Mouse (Mus musculus): ENCODE measurements around the gene Hs6st2. TPM values are rescaled to one million over a fixed set of nuclear protein-coding genes. Genes with fewer than 3 reads are reported as not detected.

Gene Hs6st2
- 0.23 TPM for polyA plus RNA-seq (2017; shearing (Covaris generic))

DNA sequence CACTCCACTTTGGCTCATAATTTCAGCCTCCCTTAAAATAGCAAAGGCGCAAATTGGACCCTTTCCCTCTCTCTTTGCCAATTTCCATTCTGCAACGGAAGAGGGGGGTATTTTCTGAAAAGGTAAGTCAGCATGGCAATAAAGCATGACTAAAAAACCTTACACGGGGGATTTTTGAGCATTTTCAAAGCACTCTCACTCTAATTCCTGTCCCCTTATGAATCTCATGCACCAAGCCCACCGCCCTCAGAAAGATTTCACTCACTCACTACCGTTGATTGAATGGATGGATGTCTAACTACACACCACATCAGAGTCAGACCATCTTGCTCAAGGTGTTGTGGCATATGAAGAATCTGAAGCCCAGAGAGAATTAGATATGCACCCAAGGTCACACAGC, at the start of gene Hs6st2:
Gene Hs6st2, minus strand, starts transcription at position 101 of the 400 bp plus-strand sequence.

Other genes starting within 250 kb of the Hs6st2 start
- not detected for gene Usp26, start 119.4 kb upstream of the Hs6st2 start, polyA plus RNA-seq (2017; shearing (Covaris generic))